Mouse (Mus musculus) stomach, embryonic 14.5 days (tissue): ENCODE results near the gene Gapvd1. TPM values are rescaled to one million over a fixed set of nuclear protein-coding genes. Genes with fewer than 3 reads are reported as not detected.
A peak's percentile ranks its signal among the peaks of the same experiment; 100 is the strongest.

Source experiments
- ATAC-seq: fragments of 200-750 bp; cut with Nextera tagmentation; 2 replicates; pipeline ENCODE4 v1.8.0; 2017; ENCODE audit warnings: low read depth, moderate TSS enrichment; ENCODE audit not compliant: insufficient number of reproducible peaks, insufficient read depth, low FRiP score
- H3K27ac ChIP-seq: fragments of 300-500 bp; sonication (generic); 2 replicates; pipeline ENCODE4 v1.5.1; 2014; ENCODE audit warnings: mild to moderate bottlenecking, low read length, moderate library complexity, mixed read lengths
- H3K27me3 ChIP-seq: fragments of 300-500 bp; sonication (generic); 2 replicates; pipeline ENCODE4 v1.6.1; 2014; ENCODE audit warnings: low read length, control low read depth, mixed read lengths; ENCODE audit not compliant: control insufficient read depth, insufficient read depth
- H3K36me3 ChIP-seq: fragments of 300-500 bp; sonication (generic); 2 replicates; pipeline ENCODE4 v1.6.1; 2014; ENCODE audit warnings: mild to moderate bottlenecking, control low read depth, low read length, moderate library complexity, mixed read lengths; ENCODE audit not compliant: control insufficient read depth, insufficient read depth
- H3K4me1 ChIP-seq: fragments of 300-500 bp; sonication (generic); 2 replicates; pipeline ENCODE4 v1.6.1; 2014; ENCODE audit warnings: low read length, control low read depth, mixed read lengths; ENCODE audit not compliant: control insufficient read depth, insufficient read depth
- H3K4me2 ChIP-seq: fragments of 300-500 bp; sonication (generic); replicated peaks from 2 replicates; pipeline ENCODE4 v1.6.1; 2014; ENCODE audit warnings: low read depth, low read length, control low read depth
- H3K4me3 ChIP-seq: fragments of 300-500 bp; sonication (generic); 2 replicates; pipeline ENCODE4 v1.5.1; 2014; ENCODE audit warnings: low read depth, low read length, control low read depth
- H3K9ac ChIP-seq: fragments of 300-500 bp; sonication (generic); replicated peaks from 2 replicates; pipeline ENCODE4 v1.6.1; 2014; ENCODE audit warnings: low read depth, mild to moderate bottlenecking, control low read depth, low read length, moderate library complexity, mixed read lengths
- H3K9me3 ChIP-seq: fragments of 300-500 bp; sonication (generic); 2 replicates; pipeline ENCODE4 v1.6.1; 2016; ENCODE audit warnings: low read depth, low read length, control low read depth; ENCODE audit not compliant: control insufficient read depth
- WGBS: fragments of 180-500 bp; shearing (Covaris S2); extraction: QIAGEN DNeasy Blood & Tissue Kit; methylation state at CpG from one replicate; pipeline ENCODE4 v1.1.7; 2014; 5-methylcytosine and 5-hydroxymethylcytosine counted together
- polyA plus RNA-seq: library from polyadenylated mRNA; unstranded; fragments of >200 nt; fragmentation: Nextera tagmentation; extraction: Ambion mirVana; gene quantifications from 2 replicates; pipeline ENCODE4 v1.2.1, GENCODE M21; 2014

Gene Gapvd1
- polyA plus RNA-seq, 1 experiment from 2014 or later = 95.2 TPM

DNA sequence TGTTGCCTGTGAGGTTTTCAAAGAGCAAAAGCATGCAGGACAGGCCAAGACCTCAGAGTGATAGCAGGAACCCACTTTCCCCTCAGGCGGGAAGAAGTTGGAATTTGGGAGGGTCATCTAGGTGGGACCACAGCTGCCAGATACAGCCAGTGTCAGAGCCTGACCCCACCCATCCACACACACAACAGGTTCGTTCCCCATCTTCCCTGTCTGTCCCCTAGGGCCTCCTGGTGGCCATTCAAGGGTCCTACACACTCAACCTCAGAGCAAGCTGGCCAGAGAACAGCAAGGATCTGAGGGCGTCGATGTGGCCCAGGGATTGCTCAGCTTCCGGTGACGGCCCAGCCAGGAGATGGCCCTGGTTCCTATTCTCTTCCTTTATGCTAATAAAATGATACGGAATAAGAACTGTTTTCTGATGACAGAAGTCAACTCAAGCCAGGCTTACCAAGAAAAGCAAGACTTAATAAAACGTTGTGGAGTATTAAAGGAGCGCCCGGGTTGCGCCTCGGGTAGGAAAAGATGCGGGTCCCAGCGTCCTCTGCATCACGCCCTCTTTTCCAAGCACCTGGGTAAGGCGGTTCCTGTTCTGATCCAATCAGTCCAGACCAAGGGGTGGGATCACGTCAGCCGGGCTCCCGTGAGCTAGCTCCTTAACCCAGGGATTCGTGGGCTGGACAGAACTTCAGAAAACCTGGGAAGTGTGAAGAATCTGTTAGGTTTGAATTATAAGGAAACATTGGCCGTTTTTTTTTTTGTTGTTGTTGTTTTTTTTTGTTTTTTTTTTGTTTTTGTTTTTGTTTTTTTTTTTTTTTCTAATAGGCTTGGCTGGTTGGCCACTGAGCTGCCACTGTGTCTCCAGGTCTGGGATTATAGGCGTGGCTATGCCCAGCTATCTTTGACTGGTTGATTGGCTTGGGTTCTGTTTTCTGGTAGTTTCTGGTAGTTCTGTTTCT, 110.2 kb downstream of the Gapvd1 start:
- H3K27ac ChIP-seq = no peak overlapping the region
- no peak overlapping the region for H3K4me3 ChIP-seq
- H3K4me2 ChIP-seq = no peak overlapping the region
- no peaks in the 10 kb centered on the region for H3K36me3 ChIP-seq
- no peak for ATAC-seq
- WGBS = 41% methylated on average over 22 of the region's 22 CpGs
- H3K9ac ChIP-seq = no peak overlapping the region
- no peaks in the 10 kb centered on the region for H3K27me3 ChIP-seq
- H3K9me3 ChIP-seq = no peaks in the 10 kb centered on the region
- no peaks in the 10 kb centered on the region for H3K4me1 ChIP-seq

DNA sequence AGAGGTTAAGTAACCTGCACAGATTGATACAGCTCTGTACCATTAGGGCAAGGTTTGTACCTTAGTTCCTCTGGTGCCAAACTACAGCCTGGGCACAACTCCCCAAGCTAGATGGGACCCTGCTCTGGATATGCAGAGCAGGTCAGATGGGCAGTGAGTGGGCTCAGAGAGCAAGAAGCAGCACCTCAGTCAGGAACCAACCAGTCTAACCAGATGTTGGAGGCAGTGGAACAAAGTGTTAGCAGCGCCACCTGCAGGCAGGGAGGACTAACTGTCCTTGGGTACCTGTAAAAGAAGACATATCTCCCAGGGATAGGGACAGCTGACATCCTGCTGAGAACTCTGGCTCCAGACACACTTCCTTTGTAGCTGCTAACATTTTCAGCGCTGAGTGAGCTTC, 112.7 kb downstream of the Gapvd1 start:
- Histone ChIP-seq H3K4me1 (peaks cover 4% of the 10 kb centered on the region; the same call in 1 of the 2 replicates), H3K4me2 (no peak overlapping the region), H3K27me3 (no peaks in the 10 kb centered on the region), H3K9ac (no peak overlapping the region), H3K36me3 (no peaks in the 10 kb centered on the region), H3K4me3 (no peak overlapping the region), H3K9me3 (no peaks in the 10 kb centered on the region), H3K27ac (no peak overlapping the region)
- ATAC-seq = no peak
- WGBS = 39% methylated on average over 2 of the region's 2 CpGs

DNA sequence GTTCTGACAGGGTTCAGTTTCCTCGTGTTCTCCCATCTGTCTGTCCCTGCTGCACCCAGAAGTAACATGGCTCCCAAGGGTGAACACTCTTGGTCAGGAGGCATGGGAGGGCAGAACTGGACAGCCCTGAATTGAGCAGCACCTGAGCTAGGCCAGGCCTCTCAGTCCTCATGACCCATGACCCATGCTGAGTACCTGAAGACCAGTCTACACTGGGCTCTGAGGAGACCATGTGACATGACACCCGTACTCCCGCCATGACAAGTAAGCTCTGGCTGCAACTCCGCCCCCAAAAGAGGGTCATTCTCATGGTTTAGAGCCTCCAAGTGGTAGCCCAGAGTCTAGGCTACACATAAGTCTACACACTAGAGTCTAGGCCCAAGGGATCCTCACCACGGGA, 115.3 kb downstream of the Gapvd1 start:
- no peak overlapping the region for H3K27ac ChIP-seq
- WGBS = 60% methylated on average over 5 of the region's 5 CpGs
- ATAC-seq = 0 out of 2 replicates have a peak, but pooled peaks have one; percentile 16
- H3K36me3 ChIP-seq = no peaks in the 10 kb centered on the region
- no peaks in the 10 kb centered on the region for H3K9me3 ChIP-seq
- H3K4me3 ChIP-seq = no peak overlapping the region
- H3K9ac ChIP-seq = no peak overlapping the region
- H3K4me2 ChIP-seq = peak overlapping the region; percentile 96; the same call in 1 of the 2 replicates
- no peaks in the 10 kb centered on the region for H3K27me3 ChIP-seq
- peaks cover 4% of the 10 kb centered on the region; the same call in 1 of the 2 replicates for H3K4me1 ChIP-seq

- Histone ChIP-seq H3K27ac (no peak overlapping the region), H3K9me3 (no peaks in the 10 kb centered on the region), H3K4me1 (peaks cover 4% of the 10 kb centered on the region; the same call in 1 of the 2 replicates), H3K4me2 (peak overlapping the region; percentile 96), H3K36me3 (no peaks in the 10 kb centered on the region), H3K4me3 (peak overlapping the region; percentile 38), H3K27me3 (no peaks in the 10 kb centered on the region), H3K9ac (peak overlapping the region; percentile 58; the same call in 1 of the 2 replicates)
- 12% methylated on average over 37 of the region's 37 CpGs for WGBS
- ATAC-seq = peak; percentile 66; the same call in 1 of the 2 replicates
Observed at GRCm38 (mm10) chr2:34638955-34639650, 115.9 kb downstream of the Gapvd1 start.

- WGBS = 76% methylated on average over 14 of the region's 14 CpGs
- ATAC-seq = no peak
- Histone ChIP-seq H3K36me3 (no peaks in the 10 kb centered on the region), H3K9ac (no peak overlapping the region), H3K9me3 (no peaks in the 10 kb centered on the region), H3K4me2 (no peak overlapping the region), H3K27me3 (no peaks in the 10 kb centered on the region), H3K4me1 (peaks cover 4% of the 10 kb centered on the region; the same call in 1 of the 2 replicates), H3K4me3 (no peak overlapping the region), H3K27ac (no peak overlapping the region)
Observed at GRCm38 (mm10) chr2:34635249-34636165, 119.5 kb downstream of the Gapvd1 start.

DNA sequence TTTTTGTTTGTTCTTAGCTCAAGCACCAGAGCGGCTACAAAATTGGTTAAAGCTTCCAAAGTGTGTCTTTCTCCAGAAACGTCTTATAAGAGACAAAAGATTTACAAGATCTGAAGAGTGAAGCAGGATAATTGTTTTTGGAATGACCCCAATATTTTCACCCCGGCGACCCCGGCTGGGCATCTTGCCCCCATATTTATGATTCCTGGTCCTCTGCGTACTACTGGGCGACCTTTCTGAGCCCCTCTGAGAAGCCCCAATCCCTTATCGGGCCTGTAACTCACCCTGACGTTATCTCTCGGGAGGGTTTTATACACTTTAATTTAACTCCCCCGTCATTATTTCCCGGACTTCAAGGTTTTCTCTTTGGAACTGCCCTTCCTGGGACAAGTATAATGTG, 123.0 kb downstream of the Gapvd1 start:
- no peak overlapping the region for H3K27ac ChIP-seq
- H3K9ac ChIP-seq = no peak overlapping the region
- H3K4me1 ChIP-seq = peaks cover 18% of the 10 kb centered on the region
- H3K27me3 ChIP-seq = no peaks in the 10 kb centered on the region
- no peaks in the 10 kb centered on the region for H3K9me3 ChIP-seq
- WGBS = 66% methylated on average over 12 of the region's 12 CpGs
- no peak overlapping the region for H3K4me3 ChIP-seq
- ATAC-seq = no peak
- H3K4me2 ChIP-seq = no peak overlapping the region
- H3K36me3 ChIP-seq = no peaks in the 10 kb centered on the region

DNA sequence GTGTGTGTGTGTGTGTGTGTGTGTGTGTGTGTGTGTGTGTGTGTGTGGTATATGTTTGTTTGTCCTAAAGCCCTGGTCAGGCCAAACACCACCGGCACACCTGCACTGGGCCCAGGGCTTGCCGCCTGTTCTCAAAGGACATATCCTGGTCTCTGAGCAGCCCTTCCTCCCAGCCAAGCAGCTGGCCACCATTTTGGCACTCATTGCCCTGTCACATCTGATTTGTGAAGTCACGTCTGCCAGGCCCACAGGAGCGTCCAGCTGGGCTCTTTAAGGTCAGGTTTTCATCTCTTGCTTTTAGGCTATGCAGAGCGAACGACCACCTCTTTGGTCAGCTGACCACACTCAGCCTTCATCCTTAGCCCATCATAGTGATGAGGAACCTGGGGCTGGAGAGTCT, 124.6 kb downstream of the Gapvd1 start:
- Histone ChIP-seq H3K27ac (no peak overlapping the region), H3K27me3 (no peaks in the 10 kb centered on the region), H3K9me3 (no peaks in the 10 kb centered on the region), H3K4me1 (peaks cover 18% of the 10 kb centered on the region), H3K9ac (no peak overlapping the region), H3K4me2 (no peak overlapping the region), H3K4me3 (no peak overlapping the region), H3K36me3 (no peaks in the 10 kb centered on the region)
- ATAC-seq = no peak
- 80% methylated on average over 6 of the region's 6 CpGs for WGBS

- ATAC-seq = no peak
- peaks cover 18% of the 10 kb centered on the region for H3K4me1 ChIP-seq
- H3K27ac ChIP-seq = no peak overlapping the region
- H3K27me3 ChIP-seq = no peaks in the 10 kb centered on the region
- 77% methylated on average over 7 of the region's 7 CpGs for WGBS
- H3K4me3 ChIP-seq = no peak overlapping the region
- no peaks in the 10 kb centered on the region for H3K36me3 ChIP-seq
- H3K9me3 ChIP-seq = no peaks in the 10 kb centered on the region
- H3K4me2 ChIP-seq = no peak overlapping the region
- H3K9ac ChIP-seq = no peak overlapping the region
Observed at GRCm38 (mm10) chr2:34629758-34630157, 125.3 kb downstream of the Gapvd1 start.
